Mouse (Mus musculus): Measurements from ENCODE around the gene Sp9.

Gene Sp9

GRCm38 (mm10) chr2:73271459-73272161 is at the start of gene Sp9:
Sp9 (plus strand) TSS chr2:73271925.
- no peak for DNase-seq (ENCODE audit: low read depth)

DNA sequence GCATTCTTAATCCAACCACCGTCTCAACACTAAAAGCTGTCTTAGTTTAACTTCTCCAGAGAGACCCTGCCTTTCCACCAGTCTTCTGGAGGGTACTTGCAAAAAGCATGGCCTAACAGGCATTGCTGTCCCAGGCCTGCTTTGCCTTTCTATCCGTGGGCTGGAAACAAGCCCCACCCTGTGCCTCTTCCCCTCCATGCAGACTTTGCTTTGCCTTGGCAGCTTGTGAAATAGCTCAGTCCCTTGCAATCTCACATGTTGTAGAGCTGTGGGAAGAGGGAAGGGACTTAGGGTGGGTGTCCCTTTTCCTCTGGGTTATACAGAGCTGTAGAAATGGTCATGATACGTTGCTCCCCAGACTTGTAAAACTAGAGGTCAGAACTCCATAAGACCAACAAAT is 40.6 kb upstream of the Sp9 start:
- no peak for DNase-seq (ENCODE audit: low read depth)

DNA sequence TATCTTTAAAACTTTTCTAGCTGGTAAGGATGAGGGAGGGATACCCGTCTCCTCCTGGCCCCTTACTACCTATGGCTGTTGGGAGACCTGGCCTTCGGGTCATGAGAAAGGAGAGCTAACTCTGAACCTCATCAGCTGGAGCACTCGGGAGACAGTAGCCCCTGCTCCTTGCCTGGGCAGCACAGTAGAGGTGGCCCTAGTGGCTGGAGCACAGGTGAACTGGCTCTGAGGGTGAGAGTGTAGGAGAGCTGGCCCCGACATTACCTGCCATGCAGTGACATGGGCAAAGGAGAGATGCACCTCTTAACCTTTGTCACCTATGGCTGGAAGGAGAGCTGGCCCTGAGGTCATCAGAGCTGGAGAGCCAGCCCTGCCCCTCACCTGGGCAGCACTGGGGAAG is 30.4 kb upstream of the Sp9 start:
- DNase-seq (ENCODE audit: low read depth) = no peak

DNA sequence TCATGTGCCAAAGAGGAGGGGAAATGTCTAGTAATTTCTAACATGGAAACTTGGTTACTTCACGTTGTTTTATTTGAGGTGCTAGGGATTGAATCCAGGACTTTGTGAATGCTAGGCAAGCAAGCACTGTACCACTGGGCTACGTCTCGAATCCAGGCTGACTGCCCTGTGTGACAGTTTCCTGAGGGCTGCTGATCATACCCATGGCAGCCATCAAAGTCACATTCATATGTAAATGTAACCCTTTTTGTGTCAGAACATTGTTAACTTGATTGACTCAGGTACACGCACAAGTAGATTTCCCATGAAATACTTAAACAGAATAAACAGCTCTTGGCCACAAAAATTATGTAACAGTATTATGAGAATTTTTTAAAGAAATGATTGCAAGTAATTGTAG is 23.0 kb upstream of the Sp9 start:
- no peak for DNase-seq (ENCODE audit: low read depth)

DNA sequence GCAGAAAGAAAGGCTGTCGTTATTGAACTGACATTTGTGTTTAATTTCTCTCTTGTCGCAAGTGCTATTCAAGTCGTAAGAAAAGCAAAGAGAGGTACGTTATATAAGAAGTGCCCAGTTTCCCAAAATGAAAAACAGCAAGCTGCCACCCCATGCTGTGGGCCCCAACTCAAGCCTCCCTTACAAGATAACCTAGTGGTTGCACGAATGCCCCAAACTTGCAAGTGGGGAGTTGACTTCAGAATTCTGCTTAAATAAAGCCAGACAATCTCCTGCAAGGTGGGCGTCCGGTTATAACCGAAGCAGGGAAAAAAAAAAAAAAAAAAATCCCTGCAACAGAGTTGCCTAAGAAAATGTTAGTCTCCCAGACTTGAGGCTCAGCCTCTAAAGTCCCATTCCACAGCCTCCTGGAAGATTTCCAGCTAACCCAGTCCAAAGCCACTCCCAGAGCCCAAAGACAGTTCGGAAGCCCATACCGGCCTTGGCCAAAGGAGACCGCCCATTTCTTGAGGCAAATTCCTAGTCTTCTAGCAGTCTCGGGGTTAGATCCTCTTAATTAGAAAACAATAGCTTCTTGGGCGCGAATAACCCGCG is 8.5 kb upstream of the Sp9 start:
- DNase-seq (ENCODE audit: low read depth) = no peak

GRCm38 (mm10) chr2:73263794-73264610 is 7.7 kb upstream of the Sp9 start:
- no peak for DNase-seq (ENCODE audit: low read depth)

GRCm38 (mm10) chr2:73264611-73265195 is 7.0 kb upstream of the Sp9 start:
- no peak for DNase-seq (ENCODE audit: low read depth)

- no peak for DNase-seq (ENCODE audit: low read depth)
Observed at GRCm38 (mm10) chr2:73266011-73266410, 5.7 kb upstream of the Sp9 start.

GRCm38 (mm10) chr2:73266623-73267022 is 5.1 kb upstream of the Sp9 start:
- no peak for DNase-seq (ENCODE audit: low read depth)

DNA sequence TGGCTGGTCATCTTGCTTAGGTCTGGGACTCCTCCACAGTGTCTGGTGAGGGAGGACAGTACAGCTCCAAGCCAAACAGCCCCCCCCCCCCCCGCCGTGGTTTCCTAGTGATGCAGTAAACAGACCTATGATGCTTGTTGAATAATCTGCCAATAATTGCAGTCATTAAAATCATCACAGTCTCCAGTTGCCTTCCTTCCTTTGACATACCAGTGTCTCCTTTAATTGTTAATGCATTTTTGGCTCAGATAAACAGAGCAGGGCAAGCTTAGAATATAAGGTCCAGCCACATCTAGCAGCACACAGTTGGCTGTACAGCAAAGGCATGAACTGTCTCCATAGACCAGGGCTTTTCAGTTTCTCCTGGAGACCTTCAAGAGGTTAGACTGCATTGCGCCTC is 4.5 kb upstream of the Sp9 start:
- no peak for DNase-seq (ENCODE audit: low read depth)

DNA sequence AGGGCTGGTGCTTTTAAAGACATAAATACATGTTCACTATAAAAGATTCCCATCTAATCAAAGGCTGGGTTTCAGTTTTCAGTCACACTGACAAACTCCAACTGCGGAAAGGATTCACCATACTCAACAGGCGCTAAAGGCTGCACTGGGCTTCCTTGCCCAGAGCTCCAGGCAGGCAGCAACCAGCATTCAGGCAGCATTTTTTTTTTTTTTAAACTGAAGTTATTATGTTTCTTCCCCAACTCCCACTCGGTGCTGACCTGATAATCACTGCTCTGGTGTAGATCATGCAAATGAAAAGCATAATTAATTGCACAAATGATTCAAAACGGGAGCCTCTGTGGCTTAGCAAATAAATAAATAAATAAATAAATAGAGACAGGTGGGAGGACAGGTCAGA is 3.9 kb upstream of the Sp9 start:
- no peak for DNase-seq (ENCODE audit: low read depth)

DNA sequence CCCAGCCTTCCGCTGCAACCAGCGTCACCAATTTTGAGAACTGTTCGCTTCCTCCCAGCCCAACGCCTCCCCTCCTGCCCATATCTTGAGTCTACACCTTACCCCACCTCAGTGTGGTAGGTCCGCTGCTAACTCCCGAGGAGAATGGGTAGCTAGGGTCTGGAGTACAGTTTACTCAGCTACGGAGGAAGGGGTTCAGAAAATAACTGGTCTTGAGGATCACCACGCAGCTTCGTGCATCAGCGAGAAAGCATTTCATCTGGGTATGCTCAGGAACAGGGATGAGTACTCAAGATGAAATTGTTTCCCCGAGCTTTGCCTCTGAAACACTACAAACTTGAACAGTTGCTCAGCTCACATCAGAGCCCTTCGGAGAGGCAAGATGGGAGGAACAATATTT is 3.4 kb upstream of the Sp9 start:
- no peak for DNase-seq (ENCODE audit: low read depth)

DNA sequence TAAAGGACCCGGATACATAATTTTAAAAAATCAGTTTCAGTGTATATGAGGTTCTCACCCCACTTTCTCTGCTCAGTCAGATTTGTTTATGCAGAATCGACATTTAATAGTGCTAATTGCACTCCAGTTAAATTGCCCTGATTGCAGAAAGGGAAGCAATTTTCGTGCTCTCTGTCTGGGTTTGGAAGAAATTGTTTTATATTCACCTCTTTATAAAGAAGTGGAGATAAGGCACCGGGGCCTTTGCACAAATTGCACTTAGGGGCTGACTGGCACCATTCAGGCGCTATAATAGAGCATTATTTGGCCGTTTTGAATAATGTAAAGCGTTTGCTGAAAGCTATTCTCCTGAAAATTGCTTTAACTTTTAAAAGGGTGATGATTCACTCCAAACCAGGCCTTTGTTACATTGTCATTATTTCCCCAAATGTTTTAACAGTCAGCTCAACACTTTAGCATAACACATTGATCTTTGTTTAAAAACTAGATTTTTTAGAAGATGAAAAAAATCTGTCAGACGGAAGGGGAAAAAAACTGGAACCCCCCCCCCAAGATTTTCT is 2.8 kb upstream of the Sp9 start:
- no peak for DNase-seq (ENCODE audit: low read depth)

DNA sequence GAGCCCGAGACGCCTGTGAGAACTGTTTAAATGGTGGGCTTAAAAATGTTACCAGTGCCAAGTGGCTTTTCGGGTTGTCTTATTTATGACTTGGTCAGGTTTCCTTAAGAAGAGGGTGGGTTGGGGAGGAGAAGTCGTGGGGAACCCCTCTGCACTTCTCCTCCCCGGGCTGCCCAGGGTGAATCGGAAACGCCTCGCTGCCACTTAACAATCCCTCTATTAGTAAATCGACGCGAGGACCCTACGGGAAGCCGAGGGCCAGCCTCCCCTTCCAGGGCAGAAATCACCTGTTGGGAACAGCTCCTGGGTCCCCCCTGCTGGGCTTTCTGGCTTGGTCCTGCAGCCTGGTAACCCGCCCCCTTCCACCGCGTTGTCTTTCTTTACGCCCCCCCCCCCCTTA is 2.1 kb upstream of the Sp9 start:
- DNase-seq (ENCODE audit: low read depth) = no peak

GRCm38 (mm10) chr2:73270071-73270592 is 1.6 kb upstream of the Sp9 start:
- DNase-seq (ENCODE audit: low read depth) = no peak

DNA sequence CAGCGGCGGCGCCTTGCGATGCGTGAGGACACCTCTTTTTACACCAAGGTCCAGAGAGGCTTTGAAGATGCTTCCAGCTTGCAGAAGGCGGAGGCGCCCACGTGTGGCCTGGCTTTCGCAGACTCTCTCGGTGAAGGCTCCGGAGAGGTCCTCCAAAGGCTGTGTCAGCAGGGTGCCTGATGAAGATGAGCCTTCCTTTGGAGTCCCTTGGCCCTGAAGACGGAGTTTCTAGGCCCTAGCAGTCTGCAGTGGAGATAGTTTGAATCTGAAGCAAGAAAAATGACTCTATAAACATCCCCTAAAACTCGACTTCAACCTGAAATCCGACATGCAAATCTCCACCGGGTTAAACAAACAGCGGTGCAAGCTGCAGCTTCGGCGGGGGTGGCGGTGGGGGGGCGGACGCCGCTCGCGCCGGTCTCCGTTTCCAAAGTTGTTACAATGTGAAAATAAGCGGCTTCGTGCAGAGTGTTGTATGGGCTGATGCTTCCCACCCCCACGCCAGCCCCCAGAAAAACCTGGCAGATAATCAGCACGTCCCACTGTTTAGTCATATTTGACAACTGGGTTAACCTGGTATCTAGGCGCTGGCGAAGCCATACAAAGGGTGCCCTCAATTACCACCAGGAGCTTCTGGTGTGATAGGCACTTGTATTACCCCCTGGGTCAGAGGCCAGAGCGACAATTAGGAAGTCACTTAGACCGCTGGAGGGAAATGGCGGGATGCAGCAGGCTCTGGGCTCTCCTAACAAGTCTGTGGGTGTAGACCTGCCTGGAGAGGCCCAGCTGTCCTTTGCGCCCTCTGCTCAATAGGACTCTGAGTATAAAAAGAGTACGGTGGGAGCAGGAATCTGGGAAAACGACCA is 899 bp upstream of the Sp9 start:
- no peak for DNase-seq (ENCODE audit: low read depth)

- DNase-seq (ENCODE audit: low read depth) = no peak
Observed at GRCm38 (mm10) chr2:73272351-73273248, 875 bp downstream of the Sp9 start.

GRCm38 (mm10) chr2:73273249-73274118 is 1.8 kb downstream of the Sp9 start:
- DNase-seq (ENCODE audit: low read depth) = no peak

Measured in c-Kit-positive CD71-negative TER-119-negative erythroid progenitor cells, embryonic 14.5 days (primary cell).